Mouse (Mus musculus) thymus, adult 2 months (tissue): ENCODE data around the gene F11. TPM values are rescaled to one million over a fixed set of nuclear protein-coding genes. Genes with fewer than 3 reads are reported as not detected.

Experiments used
- DNase-seq: peaks from one replicate; pipeline ENCODE4 v3.0.0; 2021
- H3K27ac ChIP-seq: fragments of 200-500 bp; 2 replicates; pipeline ENCODE4 v1.5.1; 2012; ENCODE audit warnings: low read length, control low read depth; ENCODE audit not compliant: control insufficient read depth, insufficient read depth
- H3K27me3 ChIP-seq: fragments of 200-500 bp; 2 replicates; pipeline ENCODE4 v1.6.1; 2012; ENCODE audit warnings: mild to moderate bottlenecking, low read length, moderate library complexity, mixed read lengths; ENCODE audit not compliant: control insufficient read depth, insufficient read depth
- H3K36me3 ChIP-seq: fragments of 200-500 bp; 2 replicates; pipeline ENCODE4 v1.6.1; 2012; ENCODE audit warnings: mild to moderate bottlenecking, low read length, moderate library complexity; ENCODE audit not compliant: control insufficient read depth, insufficient read depth
- H3K4me1 ChIP-seq: fragments of 200-500 bp; replicated peaks from 2 replicates; pipeline ENCODE4 v1.6.1; 2012; ENCODE audit warnings: low read length; ENCODE audit not compliant: control insufficient read depth, insufficient read depth
- H3K4me3 ChIP-seq: fragments of 200-500 bp; 2 replicates; pipeline ENCODE4 v1.5.1; 2012; ENCODE audit warnings: mild to moderate bottlenecking, low read length, control low read depth, moderate library complexity; ENCODE audit not compliant: control insufficient read depth, insufficient read depth
- CTCF ChIP-seq: fragments of 200-500 bp; IDR thresholded peaks from 2 replicates; pipeline ENCODE4 v1.5.1; 2012; ENCODE audit warnings: mild to moderate bottlenecking, control low read depth, low read length, moderate library complexity, borderline replicate concordance; ENCODE audit not compliant: control insufficient read depth, poor library complexity, insufficient read depth; ENCODE audit errors: extremely low read depth
- POLR2A ChIP-seq: fragments of 200-500 bp; IDR thresholded peaks from 2 replicates; pipeline ENCODE4 v1.6.1; 2012; ENCODE audit warnings: mild to moderate bottlenecking, low read length, control low read depth, moderate library complexity; ENCODE audit not compliant: control insufficient read depth, poor library complexity, insufficient read depth; ENCODE audit errors: extremely low read depth
- WGBS: fragments of 180-500 bp; shearing (Covaris S2); methylation state at CpG from one replicate; pipeline ENCODE4 v1.1.7; 2018; 5-methylcytosine and 5-hydroxymethylcytosine counted together
- polyA plus RNA-seq: library from polyadenylated mRNA; depleted of rRNA; stranded (reverse); fragments of >200 nt; gene quantifications from 2 replicates; pipeline ENCODE4 v1.2.3, GENCODE M21; 2012

Gene F11
- polyA plus RNA-seq, 1 experiment, result not detected

GRCm38 (mm10) chr8:45294687-45295086 is 32.9 kb upstream of the F11 start, which contains the start of gene Klkb1:
Gene Klkb1, minus strand, starts transcription at chr8:45294859.
- Histone ChIP-seq H3K36me3 (no peaks in the 10 kb centered on the region), H3K27me3 (no peaks in the 10 kb centered on the region), H3K4me3 (no peak within 1 kb of the TSS), H3K4me1 (no peaks in the 10 kb centered on the region), H3K27ac (no peak within 1 kb of the TSS)
- DNase-seq, result no peak
- TF ChIP-seq CTCF (no peak), POLR2A (no peak)
- 93% methylated on average over 7 of the region's 7 CpGs for WGBS

GRCm38 (mm10) chr8:45291790-45292189 is 30.0 kb upstream of the F11 start:
- H3K4me1 ChIP-seq, result no peaks in the 10 kb centered on the region
- TF ChIP-seq CTCF (no peak), POLR2A (no peak)
- WGBS, result 97% methylated on average over 2 of the region's 2 CpGs
- H3K4me3 ChIP-seq, result no peak overlapping the region
- DNase-seq, result no peak
- H3K27me3 ChIP-seq, result no peaks in the 10 kb centered on the region
- H3K27ac ChIP-seq, result no peak overlapping the region
- no peaks in the 10 kb centered on the region for H3K36me3 ChIP-seq

GRCm38 (mm10) chr8:45281630-45282029 is 19.8 kb upstream of the F11 start:
- no peak overlapping the region for H3K27ac ChIP-seq
- no peaks in the 10 kb centered on the region for H3K27me3 ChIP-seq
- DNase-seq, result no peak
- H3K36me3 ChIP-seq, result no peaks in the 10 kb centered on the region
- H3K4me1 ChIP-seq, result no peaks in the 10 kb centered on the region
- no peak overlapping the region for H3K4me3 ChIP-seq
- TF ChIP-seq CTCF (no peak), POLR2A (no peak)
- WGBS, result 93% methylated on average over 8 of the region's 8 CpGs

- DNase-seq, result no peak
- 80% methylated on average over 3 of the region's 3 CpGs for WGBS
- TF ChIP-seq POLR2A, result no peak
- TF ChIP-seq CTCF, result no peak
- no peak overlapping the region for H3K4me3 ChIP-seq
- no peaks in the 10 kb centered on the region for H3K36me3 ChIP-seq
- H3K27me3 ChIP-seq, result no peaks in the 10 kb centered on the region
- no peaks in the 10 kb centered on the region for H3K4me1 ChIP-seq
- no peak overlapping the region for H3K27ac ChIP-seq
Measured at GRCm38 (mm10) chr8:45277453-45277852, 15.6 kb upstream of the F11 start.

- WGBS, result 89% methylated on average over 4 of the region's 4 CpGs
- Histone ChIP-seq H3K27me3 (no peaks in the 10 kb centered on the region), H3K4me1 (no peaks in the 10 kb centered on the region)
Measured at GRCm38 (mm10) chr8:45274317-45274716, 12.5 kb upstream of the F11 start.

GRCm38 (mm10) chr8:45269056-45269455 is 7.2 kb upstream of the F11 start:
- H3K4me1 ChIP-seq, result no peaks in the 10 kb centered on the region
- no peak overlapping the region for H3K4me3 ChIP-seq
- DNase-seq, result no peak
- no peak overlapping the region for H3K27ac ChIP-seq
- TF ChIP-seq POLR2A (no peak), CTCF (no peak)
- no peaks in the 10 kb centered on the region for H3K27me3 ChIP-seq
- H3K36me3 ChIP-seq, result no peaks in the 10 kb centered on the region

More at GRCm38 (mm10) chr8:45274317-45274716, 12.5 kb upstream of the F11 start:
- DNase-seq, result no peak
- Histone ChIP-seq H3K36me3 (no peaks in the 10 kb centered on the region), H3K4me3 (no peak overlapping the region), H3K27ac (no peak overlapping the region)
- TF ChIP-seq CTCF (no peak), POLR2A (no peak)

- H3K27ac ChIP-seq, result no peak overlapping the region
- no peaks in the 10 kb centered on the region for H3K4me1 ChIP-seq
- no peak for DNase-seq
- TF ChIP-seq POLR2A (no peak), CTCF (no peak)
- H3K36me3 ChIP-seq, result no peaks in the 10 kb centered on the region
- no peak overlapping the region for H3K4me3 ChIP-seq
- H3K27me3 ChIP-seq, result no peaks in the 10 kb centered on the region
Measured at GRCm38 (mm10) chr8:45268485-45268884, 6.7 kb upstream of the F11 start.
